Mouse (Mus musculus) gastrocnemius, postnatal 4 days (tissue): Measurements from ENCODE around the gene Dbf4. TPM values are rescaled to one million over a fixed set of nuclear protein-coding genes. Genes with fewer than 3 reads are reported as not detected.

Source experiments
- DNase-seq, 2 experiments: peaks; one replicate each; pipeline ENCODE4 v3.0.0; 2021 to 2022; ENCODE audit warnings: low spot score in 2 of 2, mixed read lengths in 2 of 2
- total RNA-seq, 2 experiments: library from RNA; stranded (reverse); gene quantifications; 2 replicates each; pipeline ENCODE4 v1.2.3; 2021

Gene Dbf4
- total RNA-seq, 2 experiments from 2014 or later = 12.1 to 13.0 TPM

DNA sequence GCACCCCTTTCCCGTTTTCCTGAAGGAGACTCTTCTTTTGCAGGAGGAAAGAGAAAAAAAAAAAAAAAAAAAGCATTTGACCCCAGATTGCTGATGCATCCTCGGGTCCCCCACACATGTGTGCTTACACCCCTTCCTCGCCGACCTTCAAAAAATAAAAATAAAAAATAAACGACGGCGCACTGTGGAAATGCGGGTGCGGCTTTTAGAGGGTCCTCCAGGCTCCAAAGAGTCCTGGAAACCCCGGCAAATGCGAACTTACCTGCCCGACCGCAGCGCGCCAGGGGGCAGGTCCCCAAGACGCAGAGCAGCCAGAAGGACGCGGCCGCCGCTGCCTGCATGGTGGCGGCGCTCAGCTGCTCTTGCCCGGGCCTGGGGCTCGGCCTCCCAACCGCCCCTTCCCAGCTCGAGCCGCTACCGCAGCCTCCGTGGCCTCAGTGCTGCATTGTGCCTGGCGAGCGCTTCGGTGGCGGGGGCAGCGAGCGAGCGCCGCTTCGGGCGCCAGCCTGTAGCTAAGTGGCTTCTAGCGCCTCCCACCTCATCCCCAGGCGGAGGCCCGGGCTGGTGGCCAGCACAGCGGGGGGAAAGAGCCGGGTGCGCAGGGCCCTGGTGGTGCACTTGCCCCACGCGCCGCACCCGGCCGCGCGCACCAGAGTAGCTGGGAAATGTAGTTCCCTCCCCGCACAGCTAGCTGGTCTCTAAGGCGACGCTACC is 54.7 kb downstream of the Dbf4 start, which contains the start of gene Adam22:
Gene Adam22 (minus strand): TSS at position 547 of the 714 bp plus-strand sequence.
- peak; percentile 72 to 84 for DNase-seq

DNA sequence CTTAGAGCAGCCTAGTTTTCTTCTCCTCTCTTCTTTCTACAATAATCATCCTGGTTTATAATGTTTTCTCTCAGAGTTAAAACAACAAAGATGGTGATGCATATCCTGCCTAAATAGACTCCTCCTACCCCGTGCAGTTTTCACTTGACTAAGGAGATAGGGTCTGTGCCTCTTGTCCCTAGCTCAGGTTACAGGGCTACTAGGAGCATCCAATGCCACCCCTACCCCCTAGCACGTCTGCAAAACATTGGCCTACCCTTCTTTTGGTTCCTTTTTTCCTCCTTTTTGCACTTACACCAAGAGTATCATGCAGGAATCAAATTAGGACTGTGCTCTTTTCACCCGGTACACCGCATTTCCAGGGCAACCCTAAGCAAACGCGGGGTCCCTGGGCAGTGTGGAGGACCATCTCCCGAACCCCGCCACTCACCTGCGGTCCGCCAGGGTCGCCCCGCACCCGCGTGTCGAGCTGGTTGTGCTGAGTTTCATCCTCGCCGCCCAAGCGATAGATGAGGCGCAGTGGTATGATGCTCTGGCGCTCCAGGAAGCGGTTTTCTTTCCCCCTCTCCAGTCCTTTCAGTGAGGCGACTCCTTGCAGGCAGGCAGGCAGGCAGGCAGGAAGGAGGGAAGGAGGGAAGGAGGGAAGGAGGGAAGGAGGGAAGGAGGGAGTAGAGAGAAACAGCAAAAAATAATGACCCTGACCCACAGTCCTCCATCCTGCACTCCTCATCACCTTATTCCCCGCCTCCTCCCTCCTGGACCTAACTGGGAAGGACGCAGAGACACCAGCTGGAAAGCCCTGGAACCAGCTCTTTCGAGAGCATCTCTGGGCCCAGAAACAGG is 55.5 kb downstream of the Dbf4 start:
- no peak for DNase-seq

DNA sequence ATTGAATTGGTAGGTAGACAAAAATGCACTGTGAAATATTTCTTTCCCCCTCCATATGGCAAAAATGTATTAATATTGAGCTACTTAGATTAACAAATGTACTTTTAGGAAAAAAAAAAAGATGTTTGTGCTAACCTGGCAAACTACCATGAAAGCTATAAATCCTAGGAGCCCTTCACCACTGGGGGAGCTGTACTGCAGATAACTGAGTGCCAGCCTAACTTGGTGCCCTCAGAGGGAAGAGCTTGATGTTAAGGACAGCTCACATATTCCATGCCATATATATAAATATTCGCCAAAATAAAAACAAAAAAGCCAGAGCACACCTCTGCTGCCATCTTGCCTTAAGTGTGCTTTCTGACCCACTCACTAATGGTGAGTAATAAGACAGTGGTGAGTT is 60.2 kb downstream of the Dbf4 start:
- no peak for DNase-seq

DNA sequence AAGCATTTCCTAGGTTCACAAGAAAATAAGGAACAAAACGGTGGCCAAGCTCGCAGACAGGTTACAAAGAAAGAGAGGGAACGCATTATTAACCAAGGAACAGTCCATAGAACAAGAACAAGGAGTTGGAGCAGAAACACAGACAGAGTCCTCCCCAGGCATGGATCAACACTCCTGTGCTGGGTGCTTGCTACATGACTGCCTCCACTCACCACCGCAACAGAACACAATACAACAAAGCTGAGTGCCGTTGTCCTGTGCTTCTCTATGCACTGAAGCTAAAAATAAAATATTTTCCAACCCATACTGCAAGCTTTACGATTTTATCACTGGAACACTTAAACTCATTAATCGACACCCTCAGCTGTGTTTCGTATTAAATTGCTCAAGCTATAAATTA is 64.8 kb downstream of the Dbf4 start:
- DNase-seq = no peak

DNA sequence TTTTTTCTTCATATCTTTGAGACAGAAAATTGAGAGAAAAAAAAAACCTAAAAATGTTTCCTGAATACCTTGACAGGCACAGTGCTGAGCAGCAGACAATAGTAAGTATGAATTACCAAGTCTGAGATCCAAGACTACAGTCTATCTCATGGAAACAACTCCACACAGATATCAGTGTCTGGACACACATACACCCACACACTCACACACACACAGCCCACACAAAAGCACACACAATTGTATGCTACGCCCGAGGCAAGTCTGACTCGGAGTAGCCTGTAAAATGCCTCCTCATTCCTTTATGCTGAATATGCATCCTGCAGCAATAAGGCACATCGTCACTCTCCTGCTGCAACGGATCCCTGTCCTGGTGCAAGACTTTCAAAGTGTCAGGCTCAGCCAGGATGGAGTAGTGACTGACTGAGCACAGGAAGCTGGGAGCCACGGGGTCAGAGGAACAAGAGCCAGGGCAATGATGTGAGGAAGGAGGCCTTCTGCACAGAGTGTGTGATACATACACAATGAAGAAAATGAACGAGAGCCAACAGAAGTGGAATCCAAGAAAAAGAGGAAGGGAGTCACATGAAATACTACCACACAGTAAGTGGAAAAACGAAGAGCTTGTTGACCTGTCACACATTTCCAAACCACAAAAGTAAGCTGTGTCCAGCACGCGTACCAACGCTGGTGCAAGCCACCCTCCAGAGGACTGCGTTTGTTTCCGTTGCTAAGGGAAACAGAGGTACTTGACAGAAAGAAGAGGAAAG is 65.4 kb downstream of the Dbf4 start:
- DNase-seq = no peak

DNA sequence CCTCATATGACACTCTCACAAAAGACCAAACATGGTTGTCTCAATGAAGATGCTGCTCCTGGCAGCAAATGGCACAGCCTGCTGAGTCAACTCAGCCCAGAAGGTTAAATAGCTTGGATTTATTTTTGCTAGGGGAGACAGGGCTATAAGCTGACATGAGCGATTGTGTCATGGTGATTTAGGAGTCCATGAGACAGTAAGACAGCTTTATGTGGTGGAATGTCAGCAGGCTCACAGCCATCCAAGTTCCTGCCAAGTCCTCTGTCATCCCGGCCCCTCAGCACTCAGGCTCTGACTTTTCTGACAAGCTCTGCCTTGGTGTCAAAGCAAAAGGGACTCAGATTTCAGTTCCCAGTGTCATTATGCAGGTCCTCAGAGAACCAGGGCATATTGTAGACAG is 66.2 kb downstream of the Dbf4 start:
- no peak for DNase-seq

DNA sequence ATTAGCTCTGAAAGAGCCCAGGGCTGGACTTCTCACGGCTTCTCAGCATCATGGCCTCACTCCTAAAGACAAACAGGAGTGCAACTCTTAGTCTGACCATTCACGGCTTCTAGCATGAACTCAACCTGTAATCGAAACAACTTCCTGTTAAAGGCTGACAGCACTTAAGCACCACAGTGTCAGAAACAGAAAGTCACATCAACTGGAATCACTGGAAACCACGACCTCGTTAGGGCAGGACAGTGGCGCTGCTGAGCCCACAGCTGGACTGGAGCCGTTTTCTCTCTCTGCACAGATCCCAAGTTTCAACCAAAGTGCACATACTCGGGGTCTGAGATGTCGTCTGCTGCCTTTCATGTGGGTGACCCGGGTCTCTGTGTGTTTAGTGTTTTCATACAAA is 73.0 kb downstream of the Dbf4 start:
- DNase-seq = no peak

Other genes starting within 250 kb of the Dbf4 start
- gene Adam22, start 54.6 kb downstream of the Dbf4 start, total RNA-seq = 10 to 100 TPM; 13.1 to 16.1 TPM
- gene Slc25a40, start 134 bp upstream of the Dbf4 start, total RNA-seq = 1 to 10 TPM; 7.2 to 9.6 TPM
- gene Rundc3b, start 200.2 kb upstream of the Dbf4 start, total RNA-seq = under 1 TPM; 0.59 to 0.88 TPM
- gene Abcb1a, start 237.4 kb upstream of the Dbf4 start, total RNA-seq = 1 to 10 TPM in 1 of 2 experiments, under 1 TPM in 1; 0.83 to 1.2 TPM